Mouse (Mus musculus) ES-CJ7 (cell line): ENCODE measurements at regions not wholly inside any gene's neighbourhood (a gene's known extent, or its start where the extent isn't known, plus 50 kb on each side); places are given as distances from the start of the nearest gene placed in this dataset.

Experiments used
- DNase-seq: peaks from one replicate; pipeline ENCODE4 v3.0.0; 2011; ENCODE audit warnings: low read depth, low spot score

DNA sequence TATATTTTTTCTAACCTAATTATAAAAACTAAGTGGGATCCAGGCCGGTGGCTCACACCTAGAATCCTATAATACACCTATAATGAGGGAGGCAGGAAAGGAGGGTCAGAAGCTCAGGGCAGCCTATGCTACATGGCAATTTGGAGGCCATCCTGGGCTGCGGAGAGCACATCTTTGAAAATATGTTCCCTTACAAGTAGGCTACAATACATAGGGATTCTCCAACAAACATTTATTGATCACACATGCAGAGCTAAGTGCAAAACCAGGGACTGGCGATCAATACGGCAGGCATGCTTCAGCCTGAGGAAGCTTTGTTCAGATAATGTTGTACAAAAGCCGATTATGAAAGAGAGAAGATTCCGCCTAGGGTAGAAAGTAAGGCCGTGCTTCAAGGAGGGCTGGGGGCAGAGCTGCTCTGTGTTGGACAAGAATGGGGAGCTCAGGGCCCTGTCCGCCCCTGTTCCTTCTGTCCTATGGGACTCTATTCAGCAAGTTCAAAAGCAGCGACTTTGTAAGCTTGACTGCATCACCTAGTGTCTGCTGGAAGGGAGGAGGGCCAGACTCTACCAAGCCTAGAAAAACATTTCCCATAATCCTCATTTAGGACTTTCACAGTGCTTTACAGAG, 53.4 kb upstream of the Sgk1 start:
- DNase-seq = no peak

- peak; percentile 97 for DNase-seq
These were observed 52.8 kb upstream of the Sgk1 start for GRCm38 (mm10) chr10:21829062-21829731.

GRCm38 (mm10) chr10:21831002-21831696, 50.8 kb upstream of the Sgk1 start:
- DNase-seq = no peak
